Mouse (Mus musculus) lung, postnatal 0 days (tissue): ENCODE data around the gene Ankrd2. TPM values are rescaled to one million over a fixed set of nuclear protein-coding genes. Genes with fewer than 3 reads are reported as not detected.

Experiments
- ATAC-seq: fragments of 200-750 bp; cut with Nextera tagmentation; 2 replicates; pipeline ENCODE4 v1.8.0; 2017; ENCODE audit warnings: moderate library complexity
- DNase-seq: peaks from one replicate; pipeline ENCODE4 v3.0.0-alpha.2; 2016; ENCODE audit warnings: low spot score
- H3K27ac ChIP-seq: fragments of 300-500 bp; sonication (generic); 2 replicates; pipeline ENCODE4 v1.5.1; 2014; ENCODE audit warnings: antibody characterized with exemption, mild to moderate bottlenecking, low read length, mixed read lengths
- H3K27me3 ChIP-seq: fragments of 300-500 bp; sonication (generic); replicated peaks from 2 replicates; pipeline ENCODE4 v1.6.1; 2014; ENCODE audit warnings: low read length, mixed read lengths; ENCODE audit not compliant: insufficient read depth
- H3K36me3 ChIP-seq: fragments of 300-500 bp; sonication (generic); 2 replicates; pipeline ENCODE4 v1.6.1; 2014; ENCODE audit warnings: low read length, mixed read lengths; ENCODE audit not compliant: insufficient read depth
- H3K4me1 ChIP-seq: fragments of 300-500 bp; sonication (generic); 2 replicates; pipeline ENCODE4 v1.6.1; 2014; ENCODE audit warnings: antibody characterized with exemption, low read depth, low read length, mixed read lengths; ENCODE audit not compliant: insufficient read depth
- H3K4me2 ChIP-seq: fragments of 300-500 bp; sonication (generic); replicated peaks from 2 replicates; pipeline ENCODE4 v1.6.1; 2014; ENCODE audit warnings: low read depth, mild to moderate bottlenecking, low read length, moderate library complexity, mixed read lengths
- H3K4me3 ChIP-seq: fragments of 300-500 bp; sonication (generic); 2 replicates; pipeline ENCODE4 v1.5.1; 2014; ENCODE audit warnings: low read depth, low read length
- H3K9ac ChIP-seq: fragments of 300-500 bp; sonication (generic); replicated peaks from 2 replicates; pipeline ENCODE4 v1.6.1; 2014; ENCODE audit warnings: low read depth, mild to moderate bottlenecking
- H3K9me3 ChIP-seq: fragments of 300-500 bp; sonication (generic); 2 replicates; pipeline ENCODE4 v1.6.1; 2016; ENCODE audit warnings: low read length, mixed read lengths
- CTCF ChIP-seq: IDR thresholded peaks from 2 replicates; pipeline ENCODE4 v1.5.1; 2016; ENCODE audit warnings: antibody characterized with exemption, mild to moderate bottlenecking
- EP300 ChIP-seq: IDR thresholded peaks from 2 replicates; pipeline ENCODE4 v1.6.1; 2016; ENCODE audit warnings: antibody characterized with exemption, mild to moderate bottlenecking, control low read depth
- WGBS: fragments of 180-500 bp; shearing (Covaris S2); extraction: QIAGEN DNeasy Blood & Tissue Kit; methylation state at CpG from one replicate; pipeline ENCODE4 v1.1.7; 2014; 5-methylcytosine and 5-hydroxymethylcytosine counted together
- polyA plus RNA-seq: library from polyadenylated mRNA; unstranded; fragments of >200 nt; fragmentation: Nextera tagmentation; extraction: Ambion mirVana; gene quantifications from 2 replicates; pipeline ENCODE4 v1.2.1, GENCODE M21; 2015

Ankrd2 gene
- polyA plus RNA-seq, 1 experiment from 2014 or later = 0.53 TPM

DNA sequence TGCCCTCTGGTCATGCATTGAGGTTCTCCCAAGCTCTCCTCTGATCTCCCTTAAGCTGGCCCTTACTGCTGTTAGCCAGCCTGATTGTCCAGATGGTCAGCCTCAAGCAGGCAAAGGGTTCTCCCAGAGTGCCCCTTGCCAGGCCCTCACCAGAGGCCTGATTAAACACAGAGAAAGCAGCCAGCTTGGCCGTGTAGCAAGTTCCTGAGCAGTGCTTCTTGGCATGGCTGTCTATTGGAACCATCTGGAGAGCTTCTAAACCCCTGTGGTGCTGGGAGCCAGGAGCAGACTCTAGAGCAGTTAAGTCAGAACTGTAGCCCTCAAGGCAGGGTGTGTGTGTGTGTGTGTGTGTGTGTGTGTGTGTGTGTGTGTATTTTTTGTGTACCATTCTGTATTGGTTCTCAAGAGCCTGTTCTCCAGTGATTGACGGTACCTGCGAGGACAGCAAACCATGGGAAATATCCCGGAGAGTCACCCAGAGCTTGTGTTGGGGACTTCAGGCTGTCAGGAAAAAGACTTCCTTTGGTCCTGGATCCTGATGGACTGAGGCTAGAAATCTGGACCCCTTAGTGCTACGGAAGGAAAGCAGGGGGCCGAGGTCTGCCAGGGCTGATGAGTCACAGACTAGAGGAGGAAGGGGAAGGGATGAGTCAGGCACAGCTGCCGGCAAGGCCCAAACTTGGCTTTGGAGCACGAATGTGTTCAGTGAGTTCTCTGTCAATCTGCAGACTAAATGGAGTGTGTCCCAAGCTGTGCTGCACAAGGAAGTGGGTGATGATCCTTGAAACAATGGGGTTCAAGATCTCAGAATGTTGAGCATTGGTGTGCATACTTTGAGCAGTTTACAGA lies 18.2 kb upstream of the Ankrd2 start:
- peaks cover 16% of the 10 kb centered on the region for H3K4me1 ChIP-seq
- DNase-seq (peak; percentile 93), ATAC-seq (peak; percentile 85)
- H3K4me3 ChIP-seq = no peak overlapping the region
- H3K27ac ChIP-seq = peak overlapping the region; percentile 84
- TF ChIP-seq CTCF (no peak), EP300 (peak; percentile 73)
- H3K4me2 ChIP-seq = no peak overlapping the region
- no peaks in the 10 kb centered on the region for H3K27me3 ChIP-seq
- WGBS = 34% methylated on average over 8 of the region's 8 CpGs
- H3K9ac ChIP-seq = no peak overlapping the region
- H3K9me3 ChIP-seq = no peaks in the 10 kb centered on the region
- H3K36me3 ChIP-seq = no peaks in the 10 kb centered on the region

DNA sequence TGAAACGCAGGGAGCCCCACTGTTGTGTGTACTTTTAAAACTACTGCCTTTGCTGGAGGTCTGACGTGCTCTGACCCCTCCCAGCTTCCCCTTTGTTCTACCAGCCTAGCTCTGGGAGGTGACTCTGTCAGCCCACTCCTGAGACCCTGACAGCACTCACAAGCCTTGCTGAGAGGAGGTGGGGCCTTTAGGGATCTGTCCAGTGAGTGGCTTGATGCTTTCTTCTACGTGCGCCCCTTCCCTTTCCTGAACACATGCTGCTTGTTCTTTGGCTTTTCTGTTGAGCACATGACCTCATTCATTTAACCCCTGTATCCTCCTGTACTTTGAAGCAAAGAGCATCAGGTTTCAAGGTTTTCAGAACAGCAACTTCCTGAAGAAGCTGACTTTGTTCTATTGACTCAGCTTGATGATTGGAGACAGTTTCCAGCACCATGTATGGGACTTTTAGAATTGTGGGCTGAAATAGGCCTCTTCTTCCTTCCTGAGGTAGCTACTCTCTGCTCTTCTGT lies 16.7 kb upstream of the Ankrd2 start:
- TF ChIP-seq EP300 = no peak
- peak; percentile 41 for DNase-seq
- H3K27me3 ChIP-seq = no peaks in the 10 kb centered on the region
- H3K9ac ChIP-seq = no peak overlapping the region
- H3K4me1 ChIP-seq = peaks cover 16% of the 10 kb centered on the region
- H3K9me3 ChIP-seq = no peaks in the 10 kb centered on the region
- peak; percentile 25 for ATAC-seq
- 33% methylated on average over 4 of the region's 4 CpGs for WGBS
- H3K4me3 ChIP-seq = no peak overlapping the region
- peak overlapping the region; percentile 84 for H3K27ac ChIP-seq
- no peak overlapping the region for H3K4me2 ChIP-seq
- H3K36me3 ChIP-seq = no peaks in the 10 kb centered on the region

- H3K27me3 ChIP-seq = no peaks in the 10 kb centered on the region
- no peak overlapping the region for H3K9ac ChIP-seq
- WGBS = 66% methylated on average over 10 of the region's 10 CpGs
- TF ChIP-seq CTCF (no peak), EP300 (no peak)
- no peak overlapping the region for H3K27ac ChIP-seq
- no peak overlapping the region for H3K4me3 ChIP-seq
- H3K9me3 ChIP-seq = no peaks in the 10 kb centered on the region
- no peak for ATAC-seq
- peaks cover 10% of the 10 kb centered on the region; the same call in 1 of the 2 replicates for H3K4me1 ChIP-seq
- H3K4me2 ChIP-seq = no peak overlapping the region
- no peak for DNase-seq
- no peaks in the 10 kb centered on the region for H3K36me3 ChIP-seq
Measured at GRCm38 (mm10) chr19:42021681-42022541, 13.9 kb upstream of the Ankrd2 start.

- Histone ChIP-seq H3K9ac (no peak overlapping the region), H3K4me2 (no peak overlapping the region), H3K27ac (no peak overlapping the region), H3K4me3 (no peak overlapping the region), H3K36me3 (no peaks in the 10 kb centered on the region), H3K27me3 (no peaks in the 10 kb centered on the region), H3K4me1 (peaks cover 10% of the 10 kb centered on the region; the same call in 1 of the 2 replicates), H3K9me3 (no peaks in the 10 kb centered on the region)
- ATAC-seq (no peak), DNase-seq (no peak)
- TF ChIP-seq EP300 = no peak
- no peak for TF ChIP-seq CTCF
- 75% methylated on average over 2 of the region's 2 CpGs for WGBS
Measured at GRCm38 (mm10) chr19:42022542-42022848, 13.3 kb upstream of the Ankrd2 start.

- 3% methylated on average over 5 of the region's 5 CpGs for WGBS
- no peak overlapping the region for H3K4me3 ChIP-seq
- TF ChIP-seq CTCF (peak; percentile 99), EP300 (no peak)
- H3K36me3 ChIP-seq = no peaks in the 10 kb centered on the region
- H3K4me2 ChIP-seq = no peak overlapping the region
- H3K27ac ChIP-seq = no peak overlapping the region
- H3K9me3 ChIP-seq = no peaks in the 10 kb centered on the region
- H3K9ac ChIP-seq = no peak overlapping the region
- DNase-seq (peak; percentile 91), ATAC-seq (peak; percentile 86)
- H3K27me3 ChIP-seq = no peaks in the 10 kb centered on the region
- no peaks in the 10 kb centered on the region for H3K4me1 ChIP-seq
Measured at GRCm38 (mm10) chr19:42026158-42026557, 9.6 kb upstream of the Ankrd2 start.

- no peak for ATAC-seq
- Histone ChIP-seq H3K36me3 (no peaks in the 10 kb centered on the region), H3K27me3 (no peaks in the 10 kb centered on the region), H3K9ac (no peak overlapping the region), H3K9me3 (no peaks in the 10 kb centered on the region), H3K4me1 (no peaks in the 10 kb centered on the region), H3K4me3 (no peak overlapping the region), H3K4me2 (no peak overlapping the region), H3K27ac (no peak overlapping the region)
- whole genome bisulfite sequencing = 83% methylated on average over 5 of the region's 5 CpGs
- DNase-seq = no peak
- TF ChIP-seq EP300 = no peak
- TF ChIP-seq CTCF = no peak
Measured at GRCm38 (mm10) chr19:42031112-42031511, 4.7 kb upstream of the Ankrd2 start.
